11 mouse cellular contexts compared by ENCODE assay signal in genomic region chr11:4142352-4142751, GRCm38 (mm10).
"Had no signal": no experiment of that assay in that cellular context is flagged by ENCODE, and none has a peak within 500 bp of the region (broad histone marks: within the 10 kb centered on the region; RNA-seq: fewer than 3 reads in every experiment).

No protein-coding gene starts in this region.

- H3K4me1 ChIP-seq: liver, embryonic 15.5 days had no signal

- H3K9me3 ChIP-seq: limb, embryonic 10.5 days; liver, embryonic 15.5 days; megakaryocyte, embryonic 14.5 days; midbrain, embryonic 12.5 days had no signal

- H3K27ac ChIP-seq: left cerebral cortex, adult 2 months; limb, embryonic 10.5 days; liver, embryonic 15.5 days; macrophage; midbrain, embryonic 12.5 days had no signal

- DNase-seq: kidney, adult 18-20 months; kidney, postnatal 25 days; lung, embryonic 14.5 days; thymus, postnatal 4 days had no signal

- H3K9ac ChIP-seq: liver, embryonic 15.5 days; lung, embryonic 14.5 days; midbrain, embryonic 12.5 days had no signal

- H3K4me3 ChIP-seq: left cerebral cortex, adult 2 months; limb, embryonic 10.5 days; liver, embryonic 15.5 days; megakaryocyte, embryonic 14.5 days; midbrain, embryonic 12.5 days had no signal

- H3K27me3 ChIP-seq: liver, embryonic 15.5 days; midbrain, embryonic 12.5 days had no signal

- H3K4me2 ChIP-seq: liver, embryonic 11.5 days; liver, embryonic 15.5 days; lung, embryonic 14.5 days; midbrain, embryonic 12.5 days had no signal
